Mouse (Mus musculus) cerebellum, adult 2 months (tissue): ENCODE results near the gene Mpp3.

Experiments used
- CTCF ChIP-seq: fragments of 200-500 bp; IDR thresholded peaks from 2 replicates; pipeline ENCODE4 v1.5.1; 2011; ENCODE audit warnings: low read depth, mild to moderate bottlenecking, control low read depth, low read length, moderate library complexity, borderline replicate concordance; ENCODE audit not compliant: insufficient read depth
- POLR2A ChIP-seq: fragments of 200-500 bp; IDR thresholded peaks from 2 replicates; pipeline ENCODE4 v1.6.1; 2011; ENCODE audit warnings: low read length, control low read depth, borderline replicate concordance; ENCODE audit not compliant: insufficient read depth

DNA sequence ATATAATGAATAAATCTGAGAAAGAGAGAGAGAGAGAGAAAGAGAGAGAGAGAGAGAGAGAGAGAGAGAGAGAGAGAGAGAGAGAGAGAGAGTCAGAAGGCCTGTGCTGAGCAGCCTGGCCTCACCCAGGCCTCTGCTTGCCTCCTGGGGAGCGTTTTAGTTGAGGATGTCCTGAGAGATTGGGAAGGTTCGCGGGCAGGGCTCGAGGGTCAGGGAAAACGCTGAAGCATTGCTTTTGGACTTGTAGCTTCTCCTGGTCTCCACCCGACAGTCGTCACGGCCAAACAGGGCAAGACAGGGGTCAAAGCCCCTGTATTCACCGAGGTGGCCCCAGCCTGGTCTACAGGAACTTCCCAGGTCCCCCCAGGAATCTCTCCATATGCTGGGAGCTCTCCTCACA lies 18.3 kb upstream of the Mpp3 start:
- no peak for TF ChIP-seq CTCF
- no peak for TF ChIP-seq POLR2A
